In genomic region chr6:85936508-85937465, GRCm38 (mm10) we compare ENCODE assay signal across 7 mouse cellular contexts. TPM values are rescaled to one million over a fixed set of nuclear protein-coding genes. Genes with fewer than 3 reads are reported as not detected.
A peak's percentile ranks its signal among the peaks of the same experiment; 100 is the strongest.
DNase-seq lines count a peak whose midpoint lies in the region; ATAC-seq lines count a peak whose summit lies in the region.
"Not testable (repeated sequence)": the region's sequence is repeated elsewhere in the genome, so short reads cannot be mapped to it uniquely, and the experiment has no call there.

No protein-coding gene starts in this region.

- intact Hi-C loops in left cerebral cortex, postnatal 4 days (cut with DNase I) = not testable (repeated sequence)

- WGBS in embryonic facial prominence, embryonic 10.5 days = 1% methylated on average over 50 of the region's 50 CpGs
- WGBS in midbrain, embryonic 11.5 days = 2% methylated on average over 49 of the region's 50 CpGs

- peak; percentile 93 for DNase-seq in adrenal gland, postnatal 14 days
- peak; percentile 83 for DNase-seq in embryonic facial prominence, embryonic 10.5 days (ENCODE audit: low spot score)
- DNase-seq in kidney, adult 11 months = peak; percentile 94
- DNase-seq in left cerebral cortex, postnatal 4 days = peak; percentile 81
- peak; percentile 97 for DNase-seq in midbrain, embryonic 11.5 days (ENCODE audit: low spot score, missing footprints)
- DNase-seq in skeletal muscle tissue, adult 2 months (ENCODE audit: low read depth, low spot score) = peak; percentile 84

- H3K27me3 ChIP-seq in embryonic facial prominence, embryonic 10.5 days (replicated peaks; ENCODE audit: low read depth, poor library complexity, severe bottlenecking); midbrain, embryonic 11.5 days (ENCODE audit: control insufficient read depth, insufficient read depth, low read length): not testable (repeated sequence)

- H3K9ac ChIP-seq in midbrain, embryonic 11.5 days (ENCODE audit: low read length) = peak overlapping the region; percentile 57; the same call in 1 of the 2 replicates

- peak overlapping the region; percentile 42 for H3K4me2 ChIP-seq in midbrain, embryonic 11.5 days

- H3K4me3 ChIP-seq in embryonic facial prominence, embryonic 10.5 days = peak overlapping the region; percentile 61
- peak overlapping the region; percentile 28 for H3K4me3 ChIP-seq in midbrain, embryonic 11.5 days (ENCODE audit: low read depth, low read length)

- peaks cover 11% of the 10 kb centered on the region for H3K4me1 ChIP-seq in embryonic facial prominence, embryonic 10.5 days
- H3K4me1 ChIP-seq in midbrain, embryonic 11.5 days (ENCODE audit: control insufficient read depth, insufficient read depth, low read length) = not testable (repeated sequence)

- H3K27ac ChIP-seq in embryonic facial prominence, embryonic 10.5 days (replicated peaks) = peak overlapping the region; percentile 82
- H3K27ac ChIP-seq in midbrain, embryonic 11.5 days (ENCODE audit: low read depth, low read length) = not testable (repeated sequence)

- ATAC-seq in granulocyte monocyte progenitor cell, adult 5-6 weeks (replicated peaks; ENCODE audit: poor library complexity, severe bottlenecking) = peak; percentile 98
- peak; percentile 97 for ATAC-seq in midbrain, embryonic 11.5 days (ENCODE audit: low FRiP score)

- H3K9me3 ChIP-seq in embryonic facial prominence, embryonic 10.5 days; midbrain, embryonic 11.5 days (ENCODE audit: control insufficient read depth, low read length): not testable (repeated sequence)

- H3K36me3 ChIP-seq in embryonic facial prominence, embryonic 10.5 days (replicated peaks) = peaks cover 21% of the 10 kb centered on the region
- not testable (repeated sequence) for H3K36me3 ChIP-seq in midbrain, embryonic 11.5 days (ENCODE audit: control insufficient read depth, insufficient read depth, low read length)

RNA-seq across cellular contexts. Expression of gene Nat8f1, which starts 21.3 kb away (rescaled TPM):
- 23.5 and 47.2 TPM in 2 replicates for total RNA-seq in adrenal gland, postnatal 14 days (2021)
- 3.8 and 5.5 TPM in 2 replicates for polyA plus RNA-seq in embryonic facial prominence, embryonic 10.5 days (2016; fragmentation: Nextera tagmentation; extraction: Ambion mirVana)
- total RNA-seq in granulocyte monocyte progenitor cell, adult 5-6 weeks (2014; fragmentation: Nextera tagmentation) = 6.9 and 10.4 TPM in 2 replicates
- total RNA-seq in granulocyte monocyte progenitor cell, adult 5-6 weeks (2017) = 3.4 and 3.7 TPM in 2 replicates
- 1 to 10 TPM; 5.6 to 7.3 TPM for total RNA-seq in left cerebral cortex, postnatal 4 days (2021)
- 5.7 and 6.2 TPM in 2 replicates for polyA plus RNA-seq in midbrain, embryonic 11.5 days (2014; fragmentation: Nextera tagmentation; extraction: Ambion mirVana)

RNA-seq across cellular contexts. Expression of gene Dusp11, which starts 24.7 kb away (rescaled TPM):
- 115 and 124 TPM in 2 replicates for total RNA-seq in adrenal gland, postnatal 14 days (2021)
- 38.7 and 39.9 TPM in 2 replicates for polyA plus RNA-seq in embryonic facial prominence, embryonic 10.5 days (2016; fragmentation: Nextera tagmentation; extraction: Ambion mirVana)
- total RNA-seq in granulocyte monocyte progenitor cell, adult 5-6 weeks (2014; fragmentation: Nextera tagmentation) = 56.9 and 57.9 TPM in 2 replicates
- 44.0 and 45.4 TPM in 2 replicates for total RNA-seq in granulocyte monocyte progenitor cell, adult 5-6 weeks (2017)
- total RNA-seq in left cerebral cortex, postnatal 4 days (2021) = 100 to 1,000 TPM in 1 of 2 experiments, 10 to 100 TPM in 1; 98.3 to 114 TPM
- 40.3 and 42.6 TPM in 2 replicates for polyA plus RNA-seq in midbrain, embryonic 11.5 days (2014; fragmentation: Nextera tagmentation; extraction: Ambion mirVana)

RNA-seq across cellular contexts. Expression of gene Tprkb, which starts 25.1 kb away (rescaled TPM):
- 41.9 and 43.1 TPM in 2 replicates for total RNA-seq in adrenal gland, postnatal 14 days (2021)
- 29.0 and 36.7 TPM in 2 replicates for polyA plus RNA-seq in embryonic facial prominence, embryonic 10.5 days (2016; fragmentation: Nextera tagmentation; extraction: Ambion mirVana)
- total RNA-seq in granulocyte monocyte progenitor cell, adult 5-6 weeks (2014; fragmentation: Nextera tagmentation) = 26.0 and 30.1 TPM in 2 replicates
- total RNA-seq in granulocyte monocyte progenitor cell, adult 5-6 weeks (2017) = 17.3 and 40.0 TPM in 2 replicates
- 10 to 100 TPM; 44.3 to 49.1 TPM for total RNA-seq in left cerebral cortex, postnatal 4 days (2021)
- 33.6 and 40.7 TPM in 2 replicates for polyA plus RNA-seq in midbrain, embryonic 11.5 days (2014; fragmentation: Nextera tagmentation; extraction: Ambion mirVana)

RNA-seq across cellular contexts. Expression of gene Nat8f4, which starts 32.1 kb away (rescaled TPM):
- total RNA-seq in adrenal gland, postnatal 14 days (2021) = 6.1 and 7.9 TPM in 2 replicates
- polyA plus RNA-seq in embryonic facial prominence, embryonic 10.5 days (2016; fragmentation: Nextera tagmentation; extraction: Ambion mirVana) = 2.8 and 3.3 TPM in 2 replicates
- total RNA-seq in granulocyte monocyte progenitor cell, adult 5-6 weeks (2014; fragmentation: Nextera tagmentation) = 0.58 and 2.0 TPM in 2 replicates
- total RNA-seq in granulocyte monocyte progenitor cell, adult 5-6 weeks (2017) = 0.90 and 1.3 TPM in 2 replicates
- total RNA-seq in left cerebral cortex, postnatal 4 days (2021) = 1 to 10 TPM; 3.6 to 4.7 TPM
- polyA plus RNA-seq in midbrain, embryonic 11.5 days (2014; fragmentation: Nextera tagmentation; extraction: Ambion mirVana) = 6.0 and 7.0 TPM in 2 replicates
